Mouse (Mus musculus): ENCODE data around the gene Dct.

Dct gene

DNA sequence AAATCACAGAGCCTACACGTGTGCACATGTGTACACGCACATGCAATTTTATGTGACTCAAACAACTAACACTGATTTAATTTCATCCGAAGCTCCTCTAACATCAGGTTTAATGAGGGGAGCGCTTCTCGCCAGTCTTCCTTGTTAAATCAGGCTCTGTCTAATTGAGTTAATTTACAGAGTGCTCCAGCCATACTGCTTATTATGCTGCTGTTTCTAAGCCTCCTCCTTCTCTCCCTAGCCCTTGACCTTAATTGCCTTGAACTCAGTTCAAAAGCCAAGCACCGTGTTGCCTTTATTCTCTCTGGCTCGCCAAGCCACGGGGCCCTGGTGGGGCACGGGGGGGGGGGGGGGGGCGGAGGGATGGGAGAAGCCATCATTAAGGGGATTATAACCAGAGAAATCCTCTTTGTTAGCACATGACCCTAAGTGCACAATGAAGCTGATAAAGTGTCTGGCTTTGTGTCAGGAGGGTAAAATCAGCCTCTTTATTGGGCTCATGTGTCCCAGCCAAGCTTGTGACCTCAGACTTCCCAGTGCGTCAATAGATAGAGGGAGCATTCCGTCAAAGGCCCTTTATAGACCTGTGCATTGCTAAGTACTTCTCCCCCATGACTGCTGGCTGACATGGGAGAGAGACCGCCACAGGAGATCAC, at the start of gene Dct:
Gene Dct (minus strand): TSS at position 270 of the 656 bp plus-strand sequence.
- peak; percentile 42 for DNase-seq (ENCODE audit: extremely low spot score)

DNA sequence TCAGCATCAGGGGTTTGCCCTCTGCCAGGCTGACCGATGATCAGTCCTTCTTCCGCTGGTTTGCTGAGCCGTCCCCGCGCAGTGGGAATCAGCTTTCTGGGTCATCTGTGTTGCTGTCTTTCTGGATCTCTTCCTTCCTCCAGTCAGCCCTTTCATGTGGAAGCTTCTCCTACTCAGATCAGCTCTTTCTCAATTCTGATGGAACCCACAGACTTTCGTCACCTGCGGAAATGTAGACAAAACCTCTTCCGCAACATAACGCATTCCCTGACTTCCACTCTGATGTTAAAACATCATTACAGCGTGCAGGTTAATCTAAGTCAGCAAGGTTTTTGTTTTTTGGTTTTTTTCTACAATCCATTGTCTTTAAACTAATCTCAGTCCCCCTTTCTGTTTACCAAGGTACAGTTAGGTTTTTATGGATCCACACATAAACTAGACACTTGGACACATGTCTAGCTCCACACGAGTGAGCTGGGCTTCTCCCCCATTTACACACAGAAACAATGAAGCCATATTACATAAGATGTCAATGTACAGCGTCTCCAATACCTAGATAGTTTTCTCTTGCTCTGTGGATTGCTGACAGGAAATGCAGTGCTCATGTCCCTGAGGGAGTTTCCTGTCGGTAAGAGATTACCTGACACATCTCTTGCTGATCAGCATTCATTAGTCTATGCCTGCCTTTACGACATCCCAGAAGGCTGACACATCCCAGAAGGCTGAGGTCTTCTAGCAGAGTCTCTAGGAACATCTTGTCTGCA, 49.4 kb upstream of the Dct start:
- DNase-seq (ENCODE audit: extremely low spot score): no peak

DNA sequence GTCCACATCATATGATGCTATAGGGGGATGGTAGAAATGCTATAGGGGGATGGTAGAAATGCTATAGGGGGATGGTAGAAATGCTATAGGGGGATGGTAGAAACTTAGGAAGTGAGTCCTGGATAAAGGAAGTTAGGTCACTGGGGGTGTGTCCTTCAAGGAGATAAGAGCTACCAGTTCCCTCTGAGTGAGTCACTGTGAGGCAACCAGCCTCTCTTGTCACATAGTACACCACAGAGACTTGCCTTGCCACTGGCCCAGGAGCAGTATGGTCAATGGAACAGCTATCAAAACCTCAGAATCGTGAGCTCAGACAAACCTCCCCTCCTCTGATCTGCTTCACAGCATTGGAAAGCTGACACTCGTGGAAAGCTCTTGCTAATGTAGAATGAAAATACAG, 46.2 kb upstream of the Dct start:
- no peak for DNase-seq (ENCODE audit: extremely low spot score)

DNA sequence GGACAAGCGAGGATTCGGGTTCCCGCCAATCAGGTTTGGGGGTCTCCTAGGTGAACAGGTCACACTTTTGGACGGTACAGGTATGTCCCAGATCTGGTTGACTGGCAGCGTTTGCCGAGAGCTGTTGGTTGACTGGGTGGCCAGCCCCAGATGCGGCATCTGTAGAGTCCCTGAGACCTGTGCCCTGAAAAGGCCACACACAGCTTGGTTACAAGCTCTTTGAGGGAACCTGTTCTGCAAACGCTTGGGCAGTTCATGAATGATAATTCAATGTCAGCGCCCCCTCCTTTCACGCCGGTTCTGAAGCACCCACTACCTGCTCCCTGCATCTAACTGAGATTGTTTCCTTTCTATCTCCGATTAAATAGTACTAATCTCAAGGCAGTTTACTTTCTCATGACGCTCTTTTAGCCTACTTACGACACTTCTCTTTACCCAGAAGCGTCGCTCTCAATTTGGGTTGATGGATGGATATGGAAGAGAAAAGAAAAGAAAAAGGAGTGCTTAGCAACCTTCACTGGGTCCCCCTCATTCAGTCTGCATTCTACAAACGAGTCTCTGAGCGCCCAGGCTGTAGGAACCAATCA, 37.9 kb upstream of the Dct start:
- no peak for DNase-seq (ENCODE audit: extremely low spot score)

DNA sequence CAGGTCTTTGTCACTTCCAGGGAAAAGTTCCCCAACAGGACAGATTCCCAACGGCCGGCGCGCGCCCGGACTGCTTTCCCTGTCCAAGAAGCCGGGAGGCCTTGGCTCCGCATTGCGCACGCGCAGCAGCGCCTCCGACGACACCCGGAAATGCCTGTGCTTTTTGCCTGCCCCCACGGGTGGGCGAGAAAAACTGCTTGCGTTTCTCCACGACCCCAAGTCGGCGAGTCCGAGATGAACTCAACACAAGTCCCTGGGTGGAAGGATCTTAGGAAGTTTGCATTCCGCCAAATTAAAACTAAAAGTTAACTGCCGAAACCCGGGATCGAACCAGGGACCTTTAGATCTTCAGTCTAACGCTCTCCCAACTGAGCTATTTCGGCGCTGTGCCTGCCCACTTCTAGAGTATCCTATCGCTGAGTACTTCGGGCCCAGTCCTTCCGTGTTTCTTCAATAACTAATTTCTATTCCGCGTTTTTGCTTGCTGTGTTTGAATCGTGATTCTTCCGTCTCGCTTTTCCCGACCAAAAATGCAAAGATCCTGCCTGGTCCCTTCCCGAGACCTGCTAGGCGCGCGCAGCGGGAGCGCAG, 37.3 kb upstream of the Dct start:
- DNase-seq (ENCODE audit: extremely low spot score): peak; percentile 91

DNA sequence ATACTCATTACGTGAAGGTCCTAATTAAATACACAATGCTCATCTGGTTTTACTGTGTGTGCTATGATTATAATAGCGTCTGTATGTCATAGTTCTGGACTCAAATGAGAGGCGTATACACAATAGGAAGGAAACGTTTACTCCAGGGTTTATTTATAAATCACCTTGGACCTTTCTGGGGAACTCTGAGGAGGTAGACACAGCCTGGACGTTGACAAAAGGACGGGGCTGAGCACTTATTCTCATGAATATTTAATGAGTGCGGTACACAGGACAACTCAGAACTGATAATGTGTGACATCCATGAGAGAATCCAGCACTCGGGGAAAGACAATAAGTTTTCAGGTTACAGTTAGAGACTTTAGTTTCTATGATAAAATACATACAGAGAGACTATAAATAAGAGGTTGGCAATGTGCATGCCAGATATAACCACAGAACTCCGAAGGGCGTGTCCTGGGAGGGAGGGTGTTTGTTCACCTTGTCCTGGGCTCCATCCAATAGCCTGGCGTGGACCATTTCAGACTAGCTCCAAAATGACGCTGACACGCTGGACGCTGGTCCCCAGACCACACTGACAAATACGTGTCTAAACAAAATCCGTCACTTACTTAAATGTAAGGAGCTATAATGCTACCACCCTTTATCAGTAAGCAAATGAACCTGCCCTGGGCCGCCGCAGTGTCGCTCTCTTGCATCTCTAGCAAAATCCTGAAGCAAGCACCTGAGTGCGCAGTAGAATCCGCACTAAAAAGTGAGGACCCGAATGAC, 36.6 kb upstream of the Dct start:
- no peak for DNase-seq (ENCODE audit: extremely low spot score)

DNA sequence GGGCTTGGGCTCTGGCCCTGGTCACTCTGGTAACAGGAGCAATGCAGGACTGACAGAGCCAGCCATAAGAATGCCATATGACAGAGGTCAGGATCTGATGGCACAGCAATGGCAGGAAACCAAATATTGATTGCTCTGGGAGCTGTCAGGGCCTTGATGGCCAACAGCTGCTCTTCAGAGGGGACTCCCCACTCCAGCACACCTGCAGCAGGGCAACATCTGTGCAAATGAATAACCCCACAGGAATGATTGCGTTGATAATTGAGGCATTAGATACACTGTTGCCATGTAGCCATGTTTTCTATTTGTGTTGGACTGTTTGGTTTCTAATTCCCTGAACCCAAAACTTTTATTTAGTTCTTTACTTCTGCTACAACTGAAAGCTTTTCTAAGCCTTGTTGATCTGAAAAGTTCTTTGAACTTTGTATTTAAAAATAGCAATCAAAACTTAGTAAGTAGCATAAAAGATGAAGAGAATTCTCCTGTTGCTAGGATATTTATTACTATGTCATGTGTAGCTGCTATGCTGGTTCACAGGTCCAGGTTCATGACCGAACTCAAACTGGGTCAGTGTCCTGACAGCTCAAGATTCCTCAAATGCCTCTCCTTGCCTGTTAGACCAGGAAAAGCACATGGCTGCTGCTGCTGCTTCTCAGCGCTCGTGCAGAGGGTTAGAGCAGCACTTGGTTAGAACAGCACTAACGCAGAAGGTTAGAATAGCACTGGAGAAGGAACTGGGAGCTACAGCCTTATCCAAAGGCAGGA, 34.4 kb upstream of the Dct start:
- DNase-seq (ENCODE audit: extremely low spot score): no peak

DNA sequence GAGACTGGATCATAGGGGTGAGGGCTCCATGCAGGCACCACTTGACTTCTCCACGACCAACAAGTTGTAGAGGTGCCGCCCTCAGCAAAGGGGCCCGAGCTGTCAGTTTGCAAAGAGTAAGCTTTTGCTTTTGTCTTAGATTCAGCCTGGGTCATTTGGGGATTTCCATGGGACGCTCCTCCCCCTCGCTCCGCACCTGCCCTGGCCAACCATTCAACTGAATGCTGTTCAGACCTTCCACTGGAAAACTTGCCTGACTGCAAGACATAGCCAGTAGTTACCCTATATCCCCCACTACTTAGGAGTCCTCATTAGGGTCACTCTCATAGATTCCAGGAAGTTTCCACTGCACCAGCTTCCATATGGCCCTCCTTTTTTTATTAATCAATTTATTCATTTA, 31.8 kb upstream of the Dct start:
- no peak for DNase-seq (ENCODE audit: extremely low spot score)

DNA sequence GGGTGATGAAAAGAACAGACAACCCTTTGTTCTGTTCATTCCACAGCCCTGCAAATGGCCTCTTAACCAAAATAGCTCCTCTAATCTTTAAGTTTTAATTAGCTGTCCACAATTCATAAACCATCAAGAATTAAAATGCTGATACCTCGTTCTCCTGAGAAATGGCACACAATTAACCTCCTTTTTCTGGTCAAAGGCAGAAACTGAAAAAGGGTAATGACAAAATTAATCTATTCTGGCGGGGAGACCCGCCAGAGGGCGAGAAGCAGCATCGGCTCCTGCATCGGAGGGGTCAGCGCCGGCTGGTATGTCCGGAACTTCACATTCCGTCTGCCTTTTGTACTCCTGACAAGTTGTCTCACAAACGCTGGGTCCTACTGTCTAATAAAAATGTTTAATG, 28.6 kb upstream of the Dct start:
- DNase-seq (ENCODE audit: extremely low spot score): no peak

DNA sequence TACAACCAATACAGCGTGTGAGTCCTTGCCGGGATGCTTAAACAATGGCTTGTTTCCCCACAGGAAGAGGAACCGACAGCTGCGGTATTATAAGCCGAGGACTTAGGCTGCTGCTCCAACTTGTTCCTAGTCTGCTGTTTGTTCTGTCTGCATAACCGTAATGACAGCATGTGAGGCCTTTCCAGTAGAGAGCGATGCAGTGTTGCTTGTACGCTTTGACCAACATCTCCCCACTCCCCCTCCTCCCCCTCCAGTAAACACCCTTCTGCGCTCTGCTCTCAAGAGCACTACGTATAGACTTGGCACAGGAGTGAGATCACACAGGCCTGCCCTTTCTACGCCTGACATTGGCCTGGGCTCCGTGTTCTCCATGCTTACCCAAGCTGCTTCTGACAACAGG, 18.1 kb upstream of the Dct start:
- no peak for DNase-seq (ENCODE audit: extremely low spot score)

DNA sequence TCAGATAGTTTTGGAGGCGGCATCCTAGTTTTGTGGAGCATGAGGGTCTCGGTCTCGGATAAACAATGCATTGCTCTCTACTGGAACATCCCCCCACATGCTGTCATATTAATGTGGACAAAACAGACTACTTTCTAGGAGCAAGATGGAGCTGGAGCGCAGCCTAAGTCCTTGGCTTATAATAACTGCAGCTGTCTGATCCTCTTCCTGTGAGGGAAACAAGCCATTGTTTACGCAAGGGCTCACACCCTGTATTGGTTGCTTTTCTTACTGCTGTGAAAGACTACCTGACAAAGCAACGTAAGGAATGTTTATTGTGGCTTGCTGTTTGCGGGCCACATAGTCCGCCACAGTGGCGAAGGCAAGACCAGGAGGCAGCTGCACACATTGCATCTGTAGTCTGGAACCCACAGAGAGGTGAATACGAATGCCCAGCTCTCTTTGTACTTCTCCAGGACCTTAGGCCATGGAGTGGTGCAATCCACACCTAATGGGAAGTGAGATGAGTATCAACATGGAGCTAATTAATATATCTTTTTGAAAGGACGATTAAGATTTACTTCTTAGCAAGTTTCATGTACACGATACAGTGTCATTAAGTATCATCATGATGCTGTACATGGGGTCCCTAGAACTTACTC, 17.5 kb upstream of the Dct start:
- no peak for DNase-seq (ENCODE audit: extremely low spot score)

DNA sequence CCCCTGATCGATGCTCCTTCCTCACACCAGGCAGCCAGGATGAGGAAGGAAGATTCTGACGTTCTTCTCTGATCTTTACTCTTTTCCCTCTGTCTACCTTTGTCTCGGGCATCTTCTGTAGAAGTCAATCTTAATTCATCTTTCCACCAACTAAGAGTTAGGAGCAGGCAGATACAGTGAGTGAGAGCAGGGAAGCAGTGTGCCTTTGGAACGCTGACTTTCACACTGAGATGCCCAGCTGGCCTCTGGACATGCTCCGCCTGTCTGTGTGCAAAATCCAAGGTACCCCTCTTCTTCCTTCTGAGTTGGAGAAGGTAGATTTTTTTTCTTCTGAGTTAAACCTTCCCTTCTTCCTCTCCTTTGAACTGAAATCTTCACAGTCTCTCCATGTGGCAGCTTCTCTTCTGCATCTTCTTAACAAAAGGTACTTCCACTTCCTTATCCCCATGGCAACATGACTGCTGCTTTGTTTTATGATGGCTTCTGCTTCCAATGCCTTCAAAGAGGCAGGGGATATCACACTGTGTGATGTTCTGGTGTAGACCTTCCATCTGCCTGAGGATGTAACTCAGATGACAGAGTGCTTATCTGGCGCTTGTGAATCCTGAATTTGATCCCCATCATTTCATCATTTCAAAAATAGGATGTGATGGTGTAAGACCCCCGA, 9.9 kb upstream of the Dct start:
- no peak for DNase-seq (ENCODE audit: extremely low spot score)

DNA sequence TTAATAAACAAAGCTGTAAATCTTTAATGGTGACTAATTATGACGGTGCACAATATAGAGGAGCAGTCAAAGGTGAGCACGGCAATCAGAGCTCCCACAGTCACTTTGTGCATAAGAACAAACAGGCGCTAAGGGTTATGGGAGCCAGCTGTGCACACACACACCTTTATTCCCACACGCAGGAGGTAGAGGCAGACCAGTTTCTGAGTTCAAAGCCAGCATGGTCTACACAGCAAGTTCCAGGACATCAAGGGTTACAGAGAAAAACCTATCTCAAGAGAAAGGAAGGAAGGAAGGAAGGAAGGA, 6.5 kb upstream of the Dct start:
- no peak for DNase-seq (ENCODE audit: extremely low spot score)

DNA sequence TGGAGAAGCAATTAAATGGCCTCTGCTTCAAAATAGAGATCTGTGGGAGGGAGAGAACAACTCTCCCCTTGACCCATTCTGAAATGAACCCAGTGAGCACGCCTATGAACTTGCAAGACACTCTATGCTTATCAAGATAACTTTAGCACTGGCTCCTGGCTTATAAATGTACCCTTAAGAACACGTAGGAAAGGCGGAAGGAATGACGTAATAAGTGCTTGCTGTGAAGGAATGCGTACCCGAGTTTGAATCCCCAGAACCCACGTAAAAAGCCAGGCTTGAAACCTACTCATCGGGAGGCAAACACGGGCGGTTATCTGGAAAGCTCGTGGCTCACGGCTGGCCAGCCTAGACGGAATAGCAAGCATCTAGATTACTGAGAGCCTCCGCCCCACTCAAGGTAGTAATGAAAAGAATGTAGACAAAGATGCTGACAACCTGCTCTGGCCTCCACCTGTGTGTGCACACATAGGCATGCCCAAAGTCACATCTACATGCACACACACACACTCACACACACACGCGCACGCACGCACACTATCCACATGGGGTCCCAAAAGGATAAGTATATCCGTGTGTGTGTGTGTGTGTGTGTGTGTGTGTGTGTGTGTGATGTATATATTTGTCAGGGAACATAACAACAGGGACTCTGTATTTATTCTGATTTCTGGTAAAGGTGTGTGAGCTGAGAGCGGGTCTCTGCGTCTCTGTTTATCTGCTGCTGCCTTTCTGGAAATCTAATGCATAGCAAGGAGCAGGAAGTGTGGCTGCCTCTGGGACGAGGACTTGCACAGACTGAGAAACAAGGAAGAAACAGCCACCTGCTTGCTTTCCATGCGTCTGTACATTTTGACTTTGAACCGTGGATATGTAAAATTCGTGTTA, 5.9 kb upstream of the Dct start:
- DNase-seq (ENCODE audit: extremely low spot score): no peak

DNA sequence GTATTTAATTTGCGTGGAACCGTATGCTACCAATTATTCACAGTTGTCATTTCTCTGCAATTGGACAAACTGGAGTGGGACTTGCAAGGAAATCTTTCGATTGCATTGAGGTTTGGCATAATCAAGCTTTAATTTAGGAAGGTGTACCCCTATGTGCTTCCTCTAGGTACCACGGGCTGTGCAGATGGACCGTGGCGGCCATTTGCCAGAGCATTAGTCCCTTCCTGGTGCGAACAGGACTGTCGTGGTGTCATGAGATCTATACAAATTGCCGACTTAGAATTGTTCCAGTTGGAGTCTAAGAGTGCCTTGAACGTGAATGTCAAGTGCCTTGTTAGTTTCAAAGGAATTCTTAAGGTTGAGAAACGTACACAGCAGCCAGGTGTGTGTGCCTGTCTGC, 726 bp upstream of the Dct start:
- DNase-seq (ENCODE audit: extremely low spot score): no peak

DNA sequence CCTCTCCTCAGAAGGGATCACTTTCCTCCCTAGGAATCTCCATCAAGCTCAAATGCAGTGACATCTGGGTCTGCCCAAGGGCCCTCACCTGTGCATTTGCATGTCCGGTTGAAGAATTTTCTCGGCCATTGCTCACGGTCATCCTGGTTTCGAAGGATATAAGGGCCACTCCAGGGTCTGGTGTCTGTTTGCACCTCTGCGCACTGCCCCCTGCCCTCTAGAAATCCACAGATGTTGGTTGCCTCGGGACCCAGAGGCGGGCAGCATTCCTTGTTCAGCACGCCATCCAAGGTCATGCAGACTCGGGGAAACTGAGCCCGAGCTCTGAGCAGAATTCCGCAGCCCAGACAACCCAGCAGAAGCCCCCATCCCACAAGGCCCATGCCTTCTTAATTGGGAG, 648 bp downstream of the Dct start:
- DNase-seq (ENCODE audit: extremely low spot score): no peak

DNA sequence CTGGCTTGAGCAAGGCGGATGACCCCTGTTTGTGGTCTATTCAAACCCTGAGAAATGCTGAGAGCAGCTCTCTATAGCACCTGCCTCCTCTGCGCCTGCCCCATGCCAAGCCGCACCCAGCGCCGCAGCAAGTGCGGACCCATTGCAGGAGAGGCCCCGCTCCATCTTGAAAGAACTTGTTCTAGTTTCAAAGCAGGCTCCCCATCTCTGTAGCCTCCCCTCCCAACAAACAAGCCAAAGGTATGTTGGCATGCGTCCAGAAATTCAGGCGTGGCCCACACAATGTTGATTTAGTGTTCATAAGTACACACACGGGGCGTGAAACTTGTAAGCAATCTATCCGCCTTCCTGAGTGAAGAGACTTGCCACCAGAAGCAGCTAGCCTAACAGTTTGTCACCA, 1.1 kb downstream of the Dct start:
- no peak for DNase-seq (ENCODE audit: extremely low spot score)

DNA sequence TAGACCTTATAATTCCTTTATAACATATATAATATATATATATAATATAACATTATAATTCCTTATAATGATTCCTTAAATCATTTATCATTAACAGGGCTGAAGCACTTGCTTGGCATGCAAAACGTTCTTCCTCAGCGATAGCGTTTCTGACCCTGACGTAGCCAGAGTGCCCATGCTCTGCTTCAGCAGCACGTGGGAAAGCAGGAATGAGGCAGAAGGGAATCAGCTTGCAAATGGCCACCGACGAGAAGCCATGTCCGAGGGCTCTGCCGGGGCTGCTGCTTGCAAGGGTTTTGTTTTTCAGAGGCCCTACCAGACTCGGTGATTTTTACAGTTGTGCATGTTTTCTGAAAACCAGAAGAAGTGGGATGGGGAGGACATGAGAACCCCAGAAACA, 1.6 kb downstream of the Dct start:
- DNase-seq (ENCODE audit: extremely low spot score): no peak

DNA sequence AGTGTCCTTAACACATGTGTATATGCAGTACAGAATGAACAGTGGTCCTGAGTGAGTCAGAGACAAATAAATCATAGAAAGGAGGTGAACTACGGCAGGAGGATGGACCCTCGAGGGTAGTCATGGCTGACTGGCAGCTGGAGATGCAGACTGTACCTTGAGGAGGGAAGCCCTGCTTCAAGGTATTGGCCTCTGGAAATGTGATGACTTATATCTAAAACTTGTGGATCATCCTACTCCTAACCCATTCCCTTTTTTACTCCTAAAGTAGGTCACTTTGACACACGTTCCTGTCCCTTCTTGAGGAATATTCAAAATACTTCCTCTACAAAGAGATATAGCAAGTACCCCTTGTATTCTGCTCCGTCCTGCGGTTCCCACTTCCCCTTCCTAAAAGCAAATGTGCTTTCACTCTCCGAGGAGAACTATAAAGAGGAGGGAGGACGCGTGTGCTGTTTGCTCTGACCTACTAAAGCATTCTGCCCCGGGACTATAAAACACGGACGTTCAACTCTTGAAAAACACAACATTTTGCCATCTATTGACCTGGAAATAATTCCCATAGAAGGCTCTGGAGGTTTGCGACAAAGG, 2.3 kb downstream of the Dct start:
- DNase-seq (ENCODE audit: extremely low spot score): no peak

Measured in embryo, embryonic 9.5 days (tissue).